ENCODE assay signal across 10 mouse cellular contexts in genomic region chr9:48761175-48761556, GRCm38 (mm10).
DNase-seq lines count a peak whose midpoint lies in the region; ATAC-seq and TF ChIP-seq lines count a peak whose summit lies in the region.
"Had no signal": no experiment of that assay in that cellular context is flagged by ENCODE, and none has a peak within 500 bp of the region (broad histone marks: within the 10 kb centered on the region; RNA-seq: fewer than 3 reads in every experiment).

No protein-coding gene starts in this region.

- no peak overlapping the region for H3K4me3 ChIP-seq in heart, embryonic 13.5 days
- no peak overlapping the region for H3K4me3 ChIP-seq in lung, embryonic 14.5 days (ENCODE audit: low read depth, low read length)
- H3K4me3 ChIP-seq in cortical plate, adult 2 months (ENCODE audit: insufficient read depth, low read length): no peak overlapping the region
- no peak overlapping the region for H3K4me3 ChIP-seq in limb, embryonic 10.5 days
- H3K4me3 ChIP-seq: liver, embryonic 15.5 days had no signal

- no peak for DNase-seq in heart, adult 8-10 months (ENCODE audit: low spot score)
- DNase-seq in lung, embryonic 14.5 days: peak; percentile 49
- no peak for DNase-seq in lung, postnatal 25 days (ENCODE audit: low spot score)
- no peak for DNase-seq in limb, embryonic 10.5 days (ENCODE audit: low spot score)
- DNase-seq in ovary, postnatal 14 days (ENCODE audit: low spot score): no peak
- DNase-seq: thymus, postnatal 4 days had no signal

- H3K4me1 ChIP-seq in heart, embryonic 13.5 days: peaks cover 37% of the 10 kb centered on the region
- peaks cover 20% of the 10 kb centered on the region for H3K4me1 ChIP-seq in lung, embryonic 14.5 days (ENCODE audit: insufficient read depth)
- peaks cover 23% of the 10 kb centered on the region for H3K4me1 ChIP-seq in cortical plate, adult 2 months (ENCODE audit: control insufficient read depth, insufficient read depth, low read length)
- peaks cover 75% of the 10 kb centered on the region for H3K4me1 ChIP-seq in limb, embryonic 10.5 days

- TF ChIP-seq POLR2A in cortical plate, adult 2 months (IDR thresholded peaks at IDR 0.05; ENCODE audit: extremely low read depth, insufficient read depth, low read length): no peak

- peak overlapping the region; percentile 76 for H3K27ac ChIP-seq in heart, embryonic 13.5 days (replicated peaks)
- H3K27ac ChIP-seq in lung, embryonic 14.5 days (ENCODE audit: low read depth): 0 out of 2 replicates have a peak overlapping the region, but pooled peaks have one; percentile 33
- H3K27ac ChIP-seq in cortical plate, adult 2 months (ENCODE audit: insufficient read depth, low read length): 0 out of 2 replicates have a peak overlapping the region, but pooled peaks have one; percentile 1
- H3K27ac ChIP-seq in limb, embryonic 10.5 days: peak overlapping the region; percentile 8; the same call in 1 of the 2 replicates
- H3K27ac ChIP-seq: liver, embryonic 15.5 days had no signal

- H3K4me2 ChIP-seq in heart, embryonic 13.5 days: peak overlapping the region; percentile 45; the same call in 1 of the 2 replicates
- H3K4me2 ChIP-seq in lung, embryonic 14.5 days: 0 out of 2 replicates have a peak overlapping the region, but pooled peaks have one; percentile 1
- H3K4me2 ChIP-seq: liver, embryonic 15.5 days had no signal

- no peak overlapping the region for H3K9ac ChIP-seq in heart, embryonic 13.5 days
- H3K9ac ChIP-seq in lung, embryonic 14.5 days: no peak overlapping the region
- H3K9ac ChIP-seq: liver, embryonic 15.5 days had no signal

- WGBS in heart, embryonic 13.5 days: 77% methylated on average over 8 of the region's 8 CpGs
- 45% methylated on average over 8 of the region's 8 CpGs for WGBS in lung, embryonic 14.5 days
- 73% methylated on average over 8 of the region's 8 CpGs for WGBS in limb, embryonic 10.5 days

- H3K36me3 ChIP-seq in heart, embryonic 13.5 days: no peaks in the 10 kb centered on the region
- H3K36me3 ChIP-seq in lung, embryonic 14.5 days (ENCODE audit: insufficient read depth): no peaks in the 10 kb centered on the region
- no peaks in the 10 kb centered on the region for H3K36me3 ChIP-seq in limb, embryonic 10.5 days
- H3K36me3 ChIP-seq: liver, embryonic 15.5 days had no signal

- H3K9me3 ChIP-seq in heart, embryonic 13.5 days: no peaks in the 10 kb centered on the region
- H3K9me3 ChIP-seq in lung, embryonic 14.5 days (ENCODE audit: low read depth, low read length): no peaks in the 10 kb centered on the region
- H3K9me3 ChIP-seq in limb, embryonic 10.5 days (replicated peaks): no peaks in the 10 kb centered on the region
- H3K9me3 ChIP-seq: liver, embryonic 15.5 days had no signal

- no peak for ATAC-seq in heart, embryonic 13.5 days (ENCODE audit: extremely low read depth, insufficient number of reproducible peaks, low FRiP score, low TSS enrichment)
- ATAC-seq in lung, embryonic 14.5 days (ENCODE audit: insufficient read depth): no peak
- no peak for ATAC-seq in inflammation-experienced regulatory T-cells, adult 6 months

- no peak for TF ChIP-seq CTCF in lung, embryonic 14.5 days (IDR thresholded peaks at IDR 0.05; ENCODE audit: low read depth)
- no peak for TF ChIP-seq CTCF in cortical plate, adult 2 months (IDR thresholded peaks at IDR 0.05; ENCODE audit: extremely low read depth, insufficient read depth, low read length)

- H3K27me3 ChIP-seq in heart, embryonic 13.5 days (replicated peaks): no peaks in the 10 kb centered on the region
- no peaks in the 10 kb centered on the region for H3K27me3 ChIP-seq in lung, embryonic 14.5 days (ENCODE audit: insufficient read depth, low read length)
- H3K27me3 ChIP-seq in limb, embryonic 10.5 days (ENCODE audit: low read depth, poor library complexity, severe bottlenecking): peaks cover 9% of the 10 kb centered on the region; the same call in 1 of the 2 replicates
- H3K27me3 ChIP-seq: liver, embryonic 15.5 days had no signal

Comparison
In these comparisons a context has a peak if more than half of its experiments do, and no peak if none do; other contexts are left out.
1. H3K27ac ChIP-seq: peak in every context shown above with its lines; median percentile 76 in heart, embryonic 13.5 days; 33 in lung, embryonic 14.5 days; 8 in limb, embryonic 10.5 days; 1 in cortical plate, adult 2 months.